Mouse (Mus musculus) retina, adult 2 months (tissue): ENCODE data around the gene Heyl.

Experiments used
- DNase-seq: peaks from one replicate; pipeline ENCODE4 v3.0.0-alpha.2; 2012; ENCODE audit warnings: low read depth, low spot score

Gene Heyl

GRCm38 (mm10) chr4:123233492-123234084 lies at the start of gene Heyl:
Gene Heyl (plus strand): TSS chr4:123233556.
- no peak for DNase-seq

GRCm38 (mm10) chr4:123184816-123185215 lies 48.5 kb upstream of the Heyl start:
- DNase-seq: no peak

- DNase-seq: no peak
Observed at GRCm38 (mm10) chr4:123192336-123192735, 41.0 kb upstream of the Heyl start.

GRCm38 (mm10) chr4:123193791-123194190 lies 39.6 kb upstream of the Heyl start:
- DNase-seq: no peak

- no peak for DNase-seq
Observed at GRCm38 (mm10) chr4:123196695-123197094, 36.7 kb upstream of the Heyl start.

GRCm38 (mm10) chr4:123200771-123201185 lies 32.6 kb upstream of the Heyl start:
- peak; percentile 37 for DNase-seq

- no peak for DNase-seq
Observed at GRCm38 (mm10) chr4:123201186-123202093, 31.9 kb upstream of the Heyl start, which contains the start of gene Nt5c1a. Gene Nt5c1a (plus strand): TSS chr4:123201504.

GRCm38 (mm10) chr4:123202094-123202420 lies 31.3 kb upstream of the Heyl start:
- no peak for DNase-seq

GRCm38 (mm10) chr4:123207337-123207736 lies 26.0 kb upstream of the Heyl start:
- no peak for DNase-seq

GRCm38 (mm10) chr4:123210996-123211395 lies 22.4 kb upstream of the Heyl start:
- DNase-seq: no peak

GRCm38 (mm10) chr4:123211453-123211852 lies 21.9 kb upstream of the Heyl start:
- no peak for DNase-seq

- no peak for DNase-seq
Observed at GRCm38 (mm10) chr4:123212330-123212729, 21.0 kb upstream of the Heyl start.

- no peak for DNase-seq
Observed at GRCm38 (mm10) chr4:123213975-123214374, 19.4 kb upstream of the Heyl start.

- DNase-seq: no peak
Observed at GRCm38 (mm10) chr4:123215367-123215766, 18.0 kb upstream of the Heyl start.

GRCm38 (mm10) chr4:123216782-123217181 lies 16.6 kb upstream of the Heyl start:
- DNase-seq: no peak

- DNase-seq: no peak
Observed at GRCm38 (mm10) chr4:123219720-123220357, 13.5 kb upstream of the Heyl start.

- DNase-seq: no peak
Observed at GRCm38 (mm10) chr4:123220637-123221036, 12.7 kb upstream of the Heyl start.

GRCm38 (mm10) chr4:123223309-123223708 lies 10.0 kb upstream of the Heyl start:
- no peak for DNase-seq

- no peak for DNase-seq
Observed at GRCm38 (mm10) chr4:123225718-123226403, 7.5 kb upstream of the Heyl start.

- no peak for DNase-seq
Observed at GRCm38 (mm10) chr4:123227707-123228106, 5.6 kb upstream of the Heyl start.

- DNase-seq: no peak
Observed at GRCm38 (mm10) chr4:123228270-123228669, 5.1 kb upstream of the Heyl start.

- DNase-seq: no peak
Observed at GRCm38 (mm10) chr4:123229166-123229565, 4.2 kb upstream of the Heyl start.
